Mouse (Mus musculus): Measurements from ENCODE around the gene Swt1. TPM values are rescaled to one million over a fixed set of nuclear protein-coding genes. Genes with fewer than 3 reads are reported as not detected.
A peak's percentile ranks its signal among the peaks of the same experiment; 100 is the strongest.
"Not testable (repeated sequence)": the region's sequence is repeated elsewhere in the genome, so short reads cannot be mapped to it uniquely, and the experiment has no call there.

Gene Swt1
- polyA plus RNA-seq, 1 experiment from 2014 or later, result 32.4 TPM

GRCm38 (mm10) chr1:151348293-151348692 is 80.0 kb downstream of the Swt1 start:
- not testable (repeated sequence) for H3K4me3 ChIP-seq (replicated peaks; ENCODE audit: low read length); H3K4me2 ChIP-seq (ENCODE audit: low read depth, low read length); H3K9me3 ChIP-seq (replicated peaks; ENCODE audit: control insufficient read depth, low read length); H3K27me3 ChIP-seq (ENCODE audit: control insufficient read depth, insufficient read depth, low read length); H3K9ac ChIP-seq (ENCODE audit: low read length); ATAC-seq (ENCODE audit: insufficient read depth, low FRiP score); H3K27ac ChIP-seq (ENCODE audit: low read length)
- H3K4me1 ChIP-seq (ENCODE audit: control insufficient read depth, insufficient read depth, low read length), result peaks cover 25% of the 10 kb centered on the region
- WGBS, result 60% methylated on average over 4 of the region's 4 CpGs
- H3K36me3 ChIP-seq (ENCODE audit: control insufficient read depth, insufficient read depth, low read length), result peaks cover 17% of the 10 kb centered on the region

GRCm38 (mm10) chr1:151346681-151347127 is 81.6 kb downstream of the Swt1 start:
- Histone ChIP-seq H3K4me1 (ENCODE audit: control insufficient read depth, insufficient read depth, low read length) (peaks cover 28% of the 10 kb centered on the region), H3K27me3 (ENCODE audit: control insufficient read depth, insufficient read depth, low read length) (no peaks in the 10 kb centered on the region), H3K36me3 (ENCODE audit: control insufficient read depth, insufficient read depth, low read length) (peaks cover 5% of the 10 kb centered on the region; the same call in 1 of the 2 replicates), H3K4me3 (replicated peaks; ENCODE audit: low read length) (peak overlapping the region; percentile 89), H3K9me3 (replicated peaks; ENCODE audit: control insufficient read depth, low read length) (no peaks in the 10 kb centered on the region), H3K27ac (ENCODE audit: low read length) (peak overlapping the region; percentile 42), H3K9ac (ENCODE audit: low read length) (no peak overlapping the region), H3K4me2 (ENCODE audit: low read depth, low read length) (peak overlapping the region; percentile 83)
- ATAC-seq (ENCODE audit: insufficient read depth, low FRiP score), result no peak
- 32% methylated on average over 6 of the region's 6 CpGs for WGBS

- Histone ChIP-seq H3K4me3 (replicated peaks; ENCODE audit: low read length) (peak overlapping the region; percentile 89), H3K27ac (ENCODE audit: low read length) (no peak overlapping the region; the same call in 1 of the 2 replicates), H3K9me3 (replicated peaks; ENCODE audit: control insufficient read depth, low read length) (no peaks in the 10 kb centered on the region), H3K9ac (ENCODE audit: low read length) (peak overlapping the region; percentile 94), H3K4me1 (ENCODE audit: control insufficient read depth, insufficient read depth, low read length) (peaks cover 33% of the 10 kb centered on the region), H3K27me3 (ENCODE audit: control insufficient read depth, insufficient read depth, low read length) (no peaks in the 10 kb centered on the region), H3K4me2 (ENCODE audit: low read depth, low read length) (peak overlapping the region; percentile 83), H3K36me3 (ENCODE audit: control insufficient read depth, insufficient read depth, low read length) (peaks cover 4% of the 10 kb centered on the region; the same call in 1 of the 2 replicates)
- ATAC-seq (ENCODE audit: insufficient read depth, low FRiP score), result no peak
Measured at GRCm38 (mm10) chr1:151345863-151346195, 82.4 kb downstream of the Swt1 start.

- peak; percentile 86 for ATAC-seq (ENCODE audit: insufficient read depth, low FRiP score)
Measured at GRCm38 (mm10) chr1:151345109-151345862, 83.0 kb downstream of the Swt1 start.

GRCm38 (mm10) chr1:151344283-151345108 is 83.8 kb downstream of the Swt1 start, which contains the start of gene Ivns1abp:
Gene Ivns1abp (plus strand): TSS chr1:151344477.
- H3K27me3 ChIP-seq (ENCODE audit: control insufficient read depth, insufficient read depth, low read length), result no peaks in the 10 kb centered on the region
- H3K36me3 ChIP-seq (ENCODE audit: control insufficient read depth, insufficient read depth, low read length), result no peaks in the 10 kb centered on the region
- H3K4me2 ChIP-seq (ENCODE audit: low read depth, low read length), result peak within 1 kb of the TSS; percentile 83
- WGBS, result under 1% methylated on average over 103 of the region's 104 CpGs
- peaks cover 29% of the 10 kb centered on the region for H3K4me1 ChIP-seq (ENCODE audit: control insufficient read depth, insufficient read depth, low read length)
- H3K4me3 ChIP-seq (replicated peaks; ENCODE audit: low read length), result peak within 1 kb of the TSS; percentile 89
- H3K9me3 ChIP-seq (replicated peaks; ENCODE audit: control insufficient read depth, low read length), result no peaks in the 10 kb centered on the region
- ATAC-seq (ENCODE audit: insufficient read depth, low FRiP score), result peak; percentile 96
- H3K27ac ChIP-seq (ENCODE audit: low read length), result peak within 1 kb of the TSS; percentile 94
- peak within 1 kb of the TSS; percentile 94 for H3K9ac ChIP-seq (ENCODE audit: low read length)

More at GRCm38 (mm10) chr1:151345109-151345862, 83.0 kb downstream of the Swt1 start:
- Histone ChIP-seq H3K4me3 (replicated peaks; ENCODE audit: low read length) (peak overlapping the region; percentile 89), H3K27ac (ENCODE audit: low read length) (peak overlapping the region; percentile 94), H3K36me3 (ENCODE audit: control insufficient read depth, insufficient read depth, low read length) (peaks cover 2% of the 10 kb centered on the region; the same call in 1 of the 2 replicates), H3K4me2 (ENCODE audit: low read depth, low read length) (peak overlapping the region; percentile 83), H3K27me3 (ENCODE audit: control insufficient read depth, insufficient read depth, low read length) (no peaks in the 10 kb centered on the region), H3K9me3 (replicated peaks; ENCODE audit: control insufficient read depth, low read length) (no peaks in the 10 kb centered on the region), H3K9ac (ENCODE audit: low read length) (peak overlapping the region; percentile 94), H3K4me1 (ENCODE audit: control insufficient read depth, insufficient read depth, low read length) (peaks cover 32% of the 10 kb centered on the region)
- under 1% methylated on average over 55 of the region's 55 CpGs for WGBS

GRCm38 (mm10) chr1:151343571-151344282 is 84.5 kb downstream of the Swt1 start:
- Histone ChIP-seq H3K27me3 (ENCODE audit: control insufficient read depth, insufficient read depth, low read length) (no peaks in the 10 kb centered on the region), H3K9ac (ENCODE audit: low read length) (peak overlapping the region; percentile 81), H3K4me3 (replicated peaks; ENCODE audit: low read length) (peak overlapping the region; percentile 89), H3K4me2 (ENCODE audit: low read depth, low read length) (peak overlapping the region; percentile 83), H3K36me3 (ENCODE audit: control insufficient read depth, insufficient read depth, low read length) (no peaks in the 10 kb centered on the region), H3K9me3 (replicated peaks; ENCODE audit: control insufficient read depth, low read length) (no peaks in the 10 kb centered on the region), H3K4me1 (ENCODE audit: control insufficient read depth, insufficient read depth, low read length) (peaks cover 28% of the 10 kb centered on the region), H3K27ac (ENCODE audit: low read length) (peak overlapping the region; percentile 92)
- ATAC-seq (ENCODE audit: insufficient read depth, low FRiP score), result no peak
- 2% methylated on average over 17 of the region's 17 CpGs for WGBS

- peak overlapping the region; percentile 83 for H3K4me2 ChIP-seq (ENCODE audit: low read depth, low read length)
- peak overlapping the region; percentile 92 for H3K27ac ChIP-seq (ENCODE audit: low read length)
- peak overlapping the region; percentile 89 for H3K4me3 ChIP-seq (replicated peaks; ENCODE audit: low read length)
- peaks cover 22% of the 10 kb centered on the region for H3K4me1 ChIP-seq (ENCODE audit: control insufficient read depth, insufficient read depth, low read length)
- no peaks in the 10 kb centered on the region for H3K9me3 ChIP-seq (replicated peaks; ENCODE audit: control insufficient read depth, low read length)
- H3K9ac ChIP-seq (ENCODE audit: low read length), result no peak overlapping the region
- 28% methylated on average over 6 of the region's 6 CpGs for WGBS
- ATAC-seq (ENCODE audit: insufficient read depth, low FRiP score), result no peak
- no peaks in the 10 kb centered on the region for H3K27me3 ChIP-seq (ENCODE audit: control insufficient read depth, insufficient read depth, low read length)
- H3K36me3 ChIP-seq (ENCODE audit: control insufficient read depth, insufficient read depth, low read length), result no peaks in the 10 kb centered on the region
Measured at GRCm38 (mm10) chr1:151342968-151343367, 85.3 kb downstream of the Swt1 start.

GRCm38 (mm10) chr1:151342311-151342710 is 85.9 kb downstream of the Swt1 start:
- ATAC-seq (ENCODE audit: insufficient read depth, low FRiP score), result no peak
- no peak overlapping the region for H3K4me2 ChIP-seq (ENCODE audit: low read depth, low read length)
- peaks cover 22% of the 10 kb centered on the region for H3K4me1 ChIP-seq (ENCODE audit: control insufficient read depth, insufficient read depth, low read length)
- H3K4me3 ChIP-seq (replicated peaks; ENCODE audit: low read length), result no peak overlapping the region
- H3K27ac ChIP-seq (ENCODE audit: low read length), result no peak overlapping the region
- no peaks in the 10 kb centered on the region for H3K9me3 ChIP-seq (replicated peaks; ENCODE audit: control insufficient read depth, low read length)
- H3K9ac ChIP-seq (ENCODE audit: low read length), result no peak overlapping the region
- H3K27me3 ChIP-seq (ENCODE audit: control insufficient read depth, insufficient read depth, low read length), result no peaks in the 10 kb centered on the region
- no peaks in the 10 kb centered on the region for H3K36me3 ChIP-seq (ENCODE audit: control insufficient read depth, insufficient read depth, low read length)
- 67% methylated on average over 3 of the region's 3 CpGs for WGBS

Data from stomach, embryonic 16.5 days (tissue).